Mouse (Mus musculus) left cerebral cortex, postnatal 36 days (tissue): ENCODE measurements around the gene Trpm8. TPM values are rescaled to one million over a fixed set of nuclear protein-coding genes. Genes with fewer than 3 reads are reported as not detected.

Experiments used
- DNase-seq, 2 experiments: peaks; one replicate each; pipeline ENCODE4 v3.0.0; 2021 to 2022; ENCODE audit warnings: low spot score in 2 of 2, mixed read lengths in 1 of 2
- intact Hi-C: fragments of 180-260 bp; cut with DNase I; formaldehyde crosslinking; loops from one replicate; pipeline ENCODE4 v1.15.1; 2025
- total RNA-seq, 2 experiments: library from RNA; stranded (reverse); gene quantifications; 2 replicates each; pipeline ENCODE4 v1.2.3; 2021

Trpm8 gene
- total RNA-seq, 2 experiments from 2014 or later, result 0.25 TPM; not detected in 1

- DNase-seq, result no peak
- intact Hi-C loops, result no loop called here
These were observed 14.6 kb downstream of the Trpm8 start for GRCm38 (mm10) chr1:88292057-88292456.

- intact Hi-C loops, result no loop called here
These were observed 17.2 kb downstream of the Trpm8 start for GRCm38 (mm10) chr1:88294650-88295049.

GRCm38 (mm10) chr1:88296171-88296920 is 18.9 kb downstream of the Trpm8 start:
- intact Hi-C loops, result no loop called here
- no peak for DNase-seq

More at GRCm38 (mm10) chr1:88294650-88295049, 17.2 kb downstream of the Trpm8 start:
- DNase-seq, result no peak

- intact Hi-C loops, result no loop called here
- DNase-seq, result no peak
These were observed 20.2 kb downstream of the Trpm8 start for GRCm38 (mm10) chr1:88297480-88298258.

- intact Hi-C loops, result no loop called here
- DNase-seq, result no peak
These were observed 21.4 kb downstream of the Trpm8 start for GRCm38 (mm10) chr1:88298686-88299528.

- DNase-seq, result no peak
- intact Hi-C loops, result no loop called here
These were observed 22.1 kb downstream of the Trpm8 start for GRCm38 (mm10) chr1:88299529-88299945.

GRCm38 (mm10) chr1:88300301-88301050 is 23.0 kb downstream of the Trpm8 start:
- intact Hi-C loops, result loop anchor here (5.0 kb wide), 1 partner anchor 78 kb away; no protein-coding TSS in a partner anchor
- no peak for DNase-seq

GRCm38 (mm10) chr1:88301121-88302014 is 23.9 kb downstream of the Trpm8 start:
- no peak for DNase-seq
- intact Hi-C loops, result loop anchor here (5.0 kb wide), 1 partner anchor 79 kb away; no protein-coding TSS in a partner anchor

GRCm38 (mm10) chr1:88302057-88302740 is 24.7 kb downstream of the Trpm8 start:
- DNase-seq, result no peak

GRCm38 (mm10) chr1:88303762-88304161 is 26.3 kb downstream of the Trpm8 start:
- no peak for DNase-seq
- intact Hi-C loops, result loop anchor here (5.0 kb wide), 1 partner anchor 81 kb away; no protein-coding TSS in a partner anchor

More at GRCm38 (mm10) chr1:88302057-88302740, 24.7 kb downstream of the Trpm8 start:
- intact Hi-C loops, result loop anchor here (5.0 kb wide), 1 partner anchor 80 kb away; no protein-coding TSS in a partner anchor

GRCm38 (mm10) chr1:88304261-88304985 is 27.0 kb downstream of the Trpm8 start:
- no peak for DNase-seq
- intact Hi-C loops, result loop anchor here (5.0 kb wide), 1 partner anchor 82 kb away; no protein-coding TSS in a partner anchor

GRCm38 (mm10) chr1:88305018-88305795 is 27.7 kb downstream of the Trpm8 start:
- intact Hi-C loops, result loop anchor here (5.0 kb wide), 1 partner anchor 58 kb away; no protein-coding TSS in a partner anchor
- no peak for DNase-seq

- intact Hi-C loops, result loop anchor here (5.0 kb wide), 1 partner anchor 59 kb away; no protein-coding TSS in a partner anchor
- DNase-seq, result no peak
These were observed 29.1 kb downstream of the Trpm8 start for GRCm38 (mm10) chr1:88306543-88306942.

- intact Hi-C loops, result loop anchor here (5.0 kb wide), 1 partner anchor 60 kb away; no protein-coding TSS in a partner anchor
- no peak for DNase-seq
These were observed 29.7 kb downstream of the Trpm8 start for GRCm38 (mm10) chr1:88307180-88307579.

GRCm38 (mm10) chr1:88309020-88309419 is 31.6 kb downstream of the Trpm8 start:
- no peak for DNase-seq
- intact Hi-C loops, result loop anchor here (5.0 kb wide), 1 partner anchor 62 kb away; no protein-coding TSS in a partner anchor

GRCm38 (mm10) chr1:88309905-88310304 is 32.4 kb downstream of the Trpm8 start:
- DNase-seq, result no peak
- intact Hi-C loops, result loop anchor here (5.0 kb wide), 1 partner anchor 63 kb away; no protein-coding TSS in a partner anchor
